Mouse (Mus musculus): ENCODE measurements around the gene Hsd11b2. TPM values are rescaled to one million over a fixed set of nuclear protein-coding genes. Genes with fewer than 3 reads are reported as not detected.

The Hsd11b2 gene
- total and polyA plus RNA-seq, 3 experiments: not detected

DNA sequence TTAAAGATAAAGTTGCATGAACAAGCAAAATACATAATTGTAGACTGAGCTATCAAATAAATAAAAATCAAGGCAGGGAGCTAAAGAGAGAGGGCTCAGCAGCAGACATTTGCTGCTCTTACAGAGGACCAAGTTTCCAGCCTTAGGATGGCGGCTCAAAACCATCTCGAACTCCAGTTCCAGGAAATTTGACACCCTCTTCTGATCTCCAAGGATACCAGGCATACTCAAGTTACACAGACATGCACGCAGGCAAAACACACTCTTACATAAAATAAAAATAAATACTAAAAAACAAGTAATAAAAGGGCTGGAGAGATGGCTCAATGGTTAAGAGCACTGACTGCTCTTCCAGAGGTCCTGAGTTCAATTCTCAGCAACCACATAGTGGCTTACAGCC is 25.1 kb upstream of the Hsd11b2 start:
- ATAC-seq (ENCODE audit: extremely low read depth, insufficient number of reproducible peaks, low FRiP score, poor library complexity, severe bottlenecking): no peak
- DNase-seq (ENCODE audit: low spot score): no peak
- TF ChIP-seq CTCF (IDR thresholded peaks at IDR 0.05; ENCODE audit: low read depth, low read length) (no peak), TAL1 (conservative IDR thresholded peaks at IDR 0.05; ENCODE audit: low read depth, low read length) (no peak), GATA1 (IDR thresholded peaks at IDR 0.05; ENCODE audit: borderline replicate concordance, low read length) (no peak), GATA2 (IDR thresholded peaks at IDR 0.05; ENCODE audit: borderline replicate concordance, low read depth, low read length) (no peak), POLR2AphosphoS5 (IDR thresholded peaks at IDR 0.05; ENCODE audit: insufficient replicate concordance, low read depth, low read length) (no peak)
- H3K9me3 ChIP-seq (replicated peaks): no peaks in the 10 kb centered on the region
- H3K27me3 ChIP-seq (ENCODE audit: insufficient read depth, low read length): peaks cover 24% of the 10 kb centered on the region
- no peaks in the 10 kb centered on the region for H3K36me3 ChIP-seq (replicated peaks)
- no peaks in the 10 kb centered on the region; the same call in 1 of the 2 replicates for H3K4me1 ChIP-seq (ENCODE audit: insufficient read depth, low read depth, low read length)
- H3K4me3 ChIP-seq (ENCODE audit: low read depth, low read length): no peak overlapping the region

DNA sequence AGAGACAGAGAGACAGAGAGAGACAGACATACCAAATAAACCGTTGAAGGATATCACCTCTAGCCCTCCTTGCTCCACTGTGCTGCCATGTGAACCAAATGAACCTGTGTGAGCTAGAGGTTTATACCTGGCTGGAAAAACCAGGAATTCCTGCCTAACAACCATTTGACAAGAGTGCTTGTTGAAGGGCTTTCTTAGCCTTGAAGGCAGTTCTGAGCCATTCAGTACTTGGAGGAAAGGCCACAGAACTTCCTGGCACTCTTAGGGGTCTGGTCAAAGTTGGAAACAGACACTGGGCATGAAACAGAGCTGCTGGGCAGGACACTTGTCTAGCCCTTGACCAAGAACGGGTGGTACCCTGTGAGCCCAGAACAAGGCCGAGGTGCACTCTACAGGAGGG is 24.0 kb upstream of the Hsd11b2 start:
- no peaks in the 10 kb centered on the region for H3K36me3 ChIP-seq (replicated peaks)
- no peak overlapping the region for H3K4me3 ChIP-seq (ENCODE audit: low read depth, low read length)
- DNase-seq (ENCODE audit: low spot score): no peak
- TF ChIP-seq GATA2 (IDR thresholded peaks at IDR 0.05; ENCODE audit: borderline replicate concordance, low read depth, low read length): no peak
- no peak for TF ChIP-seq GATA1 (IDR thresholded peaks at IDR 0.05; ENCODE audit: borderline replicate concordance, low read length)
- no peak for TF ChIP-seq TAL1 (conservative IDR thresholded peaks at IDR 0.05; ENCODE audit: low read depth, low read length)
- no peak for TF ChIP-seq POLR2AphosphoS5 (IDR thresholded peaks at IDR 0.05; ENCODE audit: insufficient replicate concordance, low read depth, low read length)
- TF ChIP-seq CTCF (IDR thresholded peaks at IDR 0.05; ENCODE audit: low read depth, low read length): no peak
- ATAC-seq (ENCODE audit: extremely low read depth, insufficient number of reproducible peaks, low FRiP score, poor library complexity, severe bottlenecking): no peak
- no peaks in the 10 kb centered on the region; the same call in 1 of the 2 replicates for H3K4me1 ChIP-seq (ENCODE audit: insufficient read depth, low read depth, low read length)
- H3K9me3 ChIP-seq (replicated peaks): no peaks in the 10 kb centered on the region
- H3K27me3 ChIP-seq (ENCODE audit: insufficient read depth, low read length): peaks cover 21% of the 10 kb centered on the region

DNA sequence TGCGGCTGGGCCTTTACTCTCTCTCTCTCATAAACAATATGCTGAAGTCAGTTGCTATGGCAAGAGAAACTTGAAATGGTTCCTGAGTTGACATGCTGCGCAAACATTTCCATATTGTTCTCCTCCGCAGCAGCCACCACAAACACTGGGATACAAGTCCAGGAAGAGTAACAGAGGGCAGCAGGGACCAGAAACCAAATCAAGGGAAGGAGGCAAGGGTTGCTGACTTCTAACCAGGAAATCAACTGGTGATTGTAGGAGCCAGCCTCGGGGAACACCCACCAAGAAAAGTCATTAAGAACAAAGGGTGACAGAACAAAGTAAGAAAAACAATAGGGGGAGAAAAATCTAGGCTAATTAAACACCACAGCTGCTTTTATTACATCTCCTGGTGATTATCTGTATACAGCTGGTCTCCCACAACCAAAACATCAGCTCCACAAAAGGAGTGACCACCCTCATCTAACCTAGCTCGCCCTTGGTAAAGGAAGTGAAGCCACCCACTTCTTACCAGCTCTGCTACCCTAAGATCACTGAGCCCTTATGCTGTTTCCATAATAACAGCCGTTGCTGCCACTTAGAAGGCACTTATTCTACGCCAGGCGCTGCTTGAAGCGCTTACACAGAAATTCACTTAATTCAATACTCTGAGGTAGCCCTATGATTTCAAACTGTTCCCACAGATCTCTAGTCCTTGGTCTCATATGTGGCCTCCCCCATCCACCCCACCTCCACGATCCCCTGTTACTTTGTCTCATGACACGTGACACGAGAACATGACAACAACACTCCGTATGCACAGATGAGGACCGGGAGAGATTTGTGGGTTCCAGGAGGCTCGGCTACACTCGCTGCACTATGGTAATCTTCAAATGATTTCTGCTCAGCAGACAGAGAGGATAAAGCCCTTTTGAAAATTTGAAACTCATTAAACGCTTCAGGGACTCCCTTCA is 22.9 kb upstream of the Hsd11b2 start:
- H3K9me3 ChIP-seq (replicated peaks): no peaks in the 10 kb centered on the region
- no peak overlapping the region for H3K4me3 ChIP-seq (ENCODE audit: low read depth, low read length)
- H3K27me3 ChIP-seq (ENCODE audit: insufficient read depth, low read length): peaks cover 25% of the 10 kb centered on the region
- no peak for ATAC-seq (ENCODE audit: extremely low read depth, insufficient number of reproducible peaks, low FRiP score, poor library complexity, severe bottlenecking)
- no peak for TF ChIP-seq POLR2AphosphoS5 (IDR thresholded peaks at IDR 0.05; ENCODE audit: insufficient replicate concordance, low read depth, low read length)
- no peaks in the 10 kb centered on the region for H3K36me3 ChIP-seq (replicated peaks)
- no peaks in the 10 kb centered on the region; the same call in 1 of the 2 replicates for H3K4me1 ChIP-seq (ENCODE audit: insufficient read depth, low read depth, low read length)
- no peak for DNase-seq (ENCODE audit: low spot score)

DNA sequence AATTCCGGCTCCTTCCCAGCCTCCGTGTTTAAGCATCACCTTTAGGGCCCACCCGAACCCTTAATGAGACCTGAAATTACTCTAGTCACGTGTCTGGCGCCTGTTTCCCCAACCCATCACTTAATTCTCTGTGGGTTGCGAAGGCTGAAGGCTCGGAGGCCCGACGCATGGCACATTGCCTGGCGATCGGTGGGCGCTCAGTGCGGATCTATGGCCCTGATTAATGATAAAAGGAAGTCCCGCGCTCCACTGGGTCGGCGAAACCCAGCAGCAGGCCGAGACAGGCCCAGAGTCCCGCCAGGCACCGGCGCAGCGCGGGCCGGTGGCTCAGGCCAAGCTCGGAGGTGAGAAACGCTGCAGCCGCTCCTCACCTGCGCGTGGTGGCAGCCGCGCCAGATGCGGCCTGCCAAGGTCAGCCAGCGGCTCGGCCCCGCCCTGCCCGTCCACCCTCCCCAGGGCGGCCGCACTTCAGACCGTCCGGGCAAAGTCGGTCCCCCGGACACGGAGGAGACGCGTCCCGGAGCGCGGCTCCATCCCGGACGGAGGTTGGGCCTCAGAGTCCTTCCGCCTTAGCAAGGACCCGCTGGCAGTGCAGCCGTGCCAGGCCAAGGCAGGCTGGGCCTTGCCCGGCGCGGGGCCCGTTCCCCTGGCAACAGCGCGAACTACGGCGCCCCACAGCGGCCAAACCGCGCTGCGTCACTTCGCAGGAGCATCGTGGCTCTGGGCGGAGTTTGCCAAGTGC is 21.9 kb upstream of the Hsd11b2 start, which contains the start of gene Zdhhc1:
Zdhhc1 (minus strand) TSS at position 464 of the 742 bp plus-strand sequence.
- Histone ChIP-seq H3K27me3 (ENCODE audit: insufficient read depth, low read length) (peaks cover 20% of the 10 kb centered on the region), H3K36me3 (replicated peaks) (no peaks in the 10 kb centered on the region), H3K9me3 (replicated peaks) (no peaks in the 10 kb centered on the region), H3K4me1 (ENCODE audit: insufficient read depth, low read depth, low read length) (no peaks in the 10 kb centered on the region; the same call in 1 of the 2 replicates), H3K4me3 (ENCODE audit: low read depth, low read length) (no peak within 1 kb of the TSS)
- DNase-seq (ENCODE audit: low spot score) (no peak), ATAC-seq (ENCODE audit: extremely low read depth, insufficient number of reproducible peaks, low FRiP score, poor library complexity, severe bottlenecking) (no peak)
- no peak for TF ChIP-seq GATA1 (IDR thresholded peaks at IDR 0.05; ENCODE audit: borderline replicate concordance, low read length)
- TF ChIP-seq POLR2AphosphoS5 (IDR thresholded peaks at IDR 0.05; ENCODE audit: insufficient replicate concordance, low read depth, low read length): no peak
- no peak for TF ChIP-seq CTCF (IDR thresholded peaks at IDR 0.05; ENCODE audit: low read depth, low read length)
- TF ChIP-seq TAL1 (conservative IDR thresholded peaks at IDR 0.05; ENCODE audit: low read depth, low read length): no peak
- TF ChIP-seq GATA2 (IDR thresholded peaks at IDR 0.05; ENCODE audit: borderline replicate concordance, low read depth, low read length): no peak

DNA sequence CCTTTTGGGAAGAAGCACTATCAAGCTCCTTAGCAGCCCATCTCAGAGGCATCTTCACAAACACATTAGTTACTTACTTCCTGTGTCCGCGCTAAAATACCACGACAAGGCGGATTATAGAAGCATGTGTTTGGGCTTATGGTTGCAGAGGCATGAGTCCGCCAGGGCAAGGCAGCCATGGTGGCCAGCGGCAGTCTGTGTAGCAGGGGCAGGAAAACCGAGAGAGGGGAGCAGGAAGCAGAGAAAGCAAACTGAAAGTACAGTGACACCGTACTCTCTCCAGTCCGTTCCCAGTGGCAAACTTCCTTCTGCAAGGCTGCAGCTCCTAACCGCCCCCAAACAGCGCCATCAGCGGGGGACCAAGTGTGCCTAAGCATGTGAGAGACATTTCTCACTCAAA is 18.8 kb upstream of the Hsd11b2 start:
- no peaks in the 10 kb centered on the region; the same call in 1 of the 2 replicates for H3K4me1 ChIP-seq (ENCODE audit: insufficient read depth, low read depth, low read length)
- H3K4me3 ChIP-seq (ENCODE audit: low read depth, low read length): no peak overlapping the region
- DNase-seq (ENCODE audit: low spot score) (no peak), ATAC-seq (ENCODE audit: extremely low read depth, insufficient number of reproducible peaks, low FRiP score, poor library complexity, severe bottlenecking) (no peak)
- H3K9me3 ChIP-seq (replicated peaks): no peaks in the 10 kb centered on the region
- H3K27me3 ChIP-seq (ENCODE audit: insufficient read depth, low read length): peaks cover 23% of the 10 kb centered on the region
- H3K36me3 ChIP-seq (replicated peaks): no peaks in the 10 kb centered on the region
- TF ChIP-seq GATA1 (IDR thresholded peaks at IDR 0.05; ENCODE audit: borderline replicate concordance, low read length) (no peak), TAL1 (conservative IDR thresholded peaks at IDR 0.05; ENCODE audit: low read depth, low read length) (no peak), GATA2 (IDR thresholded peaks at IDR 0.05; ENCODE audit: borderline replicate concordance, low read depth, low read length) (no peak), POLR2AphosphoS5 (IDR thresholded peaks at IDR 0.05; ENCODE audit: insufficient replicate concordance, low read depth, low read length) (no peak), CTCF (IDR thresholded peaks at IDR 0.05; ENCODE audit: low read depth, low read length) (no peak)

DNA sequence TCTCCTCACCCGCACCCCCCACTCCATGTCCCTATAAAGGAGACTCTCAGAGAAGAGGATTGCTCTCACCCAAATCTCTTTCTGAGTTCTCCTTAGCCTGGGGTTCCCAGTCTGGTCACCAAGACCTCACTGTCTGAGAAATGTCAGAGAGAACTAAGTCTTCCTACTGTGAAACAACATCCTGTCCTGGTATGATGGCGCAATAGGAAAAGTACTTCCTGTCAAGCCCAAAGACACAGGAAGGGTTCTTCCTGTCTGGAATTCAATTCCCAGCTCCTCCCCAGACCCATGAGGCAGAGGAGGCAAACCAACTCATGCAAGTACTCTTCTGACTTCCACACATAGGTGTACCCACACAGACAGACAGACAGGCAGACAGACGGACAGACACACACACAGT is 13.9 kb upstream of the Hsd11b2 start:
- no peaks in the 10 kb centered on the region for H3K36me3 ChIP-seq (replicated peaks)
- ATAC-seq (ENCODE audit: extremely low read depth, insufficient number of reproducible peaks, low FRiP score, poor library complexity, severe bottlenecking) (no peak), DNase-seq (ENCODE audit: low spot score) (no peak)
- TF ChIP-seq GATA2 (IDR thresholded peaks at IDR 0.05; ENCODE audit: borderline replicate concordance, low read depth, low read length): no peak
- no peak for TF ChIP-seq GATA1 (IDR thresholded peaks at IDR 0.05; ENCODE audit: borderline replicate concordance, low read length)
- TF ChIP-seq TAL1 (conservative IDR thresholded peaks at IDR 0.05; ENCODE audit: low read depth, low read length): no peak
- no peaks in the 10 kb centered on the region for H3K9me3 ChIP-seq (replicated peaks)
- H3K27me3 ChIP-seq (ENCODE audit: insufficient read depth, low read length): peaks cover 41% of the 10 kb centered on the region
- no peaks in the 10 kb centered on the region for H3K4me1 ChIP-seq (ENCODE audit: insufficient read depth, low read depth, low read length)
- H3K4me3 ChIP-seq (ENCODE audit: low read depth, low read length): no peak overlapping the region

Data from G1E (cell line).